Mouse (Mus musculus) lung, embryonic 14.5 days (tissue): ENCODE results near the gene Olfr583. TPM values are rescaled to one million over a fixed set of nuclear protein-coding genes. Genes with fewer than 3 reads are reported as not detected.

Source experiments
- ATAC-seq: fragments of 200-750 bp; cut with Nextera tagmentation; 2 replicates; pipeline ENCODE4 v1.8.0; 2017; ENCODE audit warnings: mild to moderate bottlenecking, moderate TSS enrichment, moderate library complexity; ENCODE audit not compliant: insufficient read depth
- DNase-seq: peaks from one replicate; pipeline ENCODE4 v3.0.0-alpha.2; 2015
- H3K27ac ChIP-seq: fragments of 300-500 bp; sonication (generic); 2 replicates; pipeline ENCODE4 v1.5.1; 2014; ENCODE audit warnings: low read depth, mild to moderate bottlenecking, moderate library complexity
- H3K27me3 ChIP-seq: fragments of 300-500 bp; sonication (generic); 2 replicates; pipeline ENCODE4 v1.6.1; 2014; ENCODE audit warnings: low read length, control low read depth; ENCODE audit not compliant: insufficient read depth
- H3K36me3 ChIP-seq: fragments of 300-500 bp; sonication (generic); 2 replicates; pipeline ENCODE4 v1.6.1; 2014; ENCODE audit warnings: control low read depth; ENCODE audit not compliant: insufficient read depth
- H3K4me1 ChIP-seq: fragments of 300-500 bp; sonication (generic); 2 replicates; pipeline ENCODE4 v1.6.1; 2014; ENCODE audit warnings: antibody characterized with exemption, control low read depth; ENCODE audit not compliant: insufficient read depth
- H3K4me2 ChIP-seq: fragments of 300-500 bp; sonication (generic); 2 replicates; pipeline ENCODE4 v1.6.1; 2014; ENCODE audit warnings: mild to moderate bottlenecking
- H3K4me3 ChIP-seq: fragments of 300-500 bp; sonication (generic); 2 replicates; pipeline ENCODE4 v1.5.1; 2014; ENCODE audit warnings: low read depth, low read length
- H3K9ac ChIP-seq: fragments of 300-500 bp; sonication (generic); 2 replicates; pipeline ENCODE4 v1.6.1; 2014
- H3K9me3 ChIP-seq: fragments of 300-500 bp; sonication (generic); 2 replicates; pipeline ENCODE4 v1.6.1; 2016; ENCODE audit warnings: low read depth, low read length, control low read depth
- CTCF ChIP-seq: IDR thresholded peaks from 2 replicates; pipeline ENCODE4 v1.5.1; 2016; ENCODE audit warnings: antibody characterized with exemption, low read depth
- WGBS: fragments of 180-500 bp; shearing (Covaris S2); extraction: QIAGEN DNeasy Blood & Tissue Kit; methylation state at CpG from one replicate; pipeline ENCODE4 v1.1.7; 2014; 5-methylcytosine and 5-hydroxymethylcytosine counted together
- polyA plus RNA-seq: library from polyadenylated mRNA; unstranded; fragments of >200 nt; fragmentation: Nextera tagmentation; extraction: Ambion mirVana; gene quantifications from 2 replicates; pipeline ENCODE4 v1.2.1, GENCODE M21; 2014

Gene Olfr583
- not detected in 2 replicates for polyA plus RNA-seq

DNA sequence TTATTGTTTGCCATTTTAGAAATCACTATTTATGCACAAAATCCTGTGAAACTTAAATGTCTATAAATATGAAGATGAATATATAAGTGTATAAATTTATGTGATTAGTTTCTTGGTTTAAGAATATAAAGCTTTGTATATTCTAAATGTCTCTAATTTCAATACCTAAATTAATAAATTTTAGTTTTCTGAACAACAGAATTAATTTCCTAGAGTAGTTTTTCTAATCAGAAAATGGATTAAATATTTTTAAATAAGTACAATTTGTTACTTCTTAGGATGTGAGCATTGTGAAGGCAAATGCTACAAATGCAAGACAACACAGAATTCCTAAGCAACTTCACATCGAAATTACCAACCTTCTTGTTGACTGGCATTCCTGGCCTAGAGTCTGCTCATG lies at the start of gene Olfr583:
Gene Olfr583 (plus strand): TSS at position 301 of the 400 bp plus-strand sequence.
- Histone ChIP-seq H3K9ac (no peak within 1 kb of the TSS), H3K9me3 (no peaks in the 10 kb centered on the region), H3K36me3 (no peaks in the 10 kb centered on the region), H3K27ac (no peak within 1 kb of the TSS), H3K4me1 (no peaks in the 10 kb centered on the region), H3K27me3 (no peaks in the 10 kb centered on the region), H3K4me3 (no peak within 1 kb of the TSS), H3K4me2 (no peak within 1 kb of the TSS)
- DNase-seq (no peak), ATAC-seq (no peak)
- WGBS: 86% methylated on average over 1 of the region's 1 CpGs
- no peak for TF ChIP-seq CTCF

GRCm38 (mm10) chr7:103037724-103038123 lies 13.4 kb upstream of the Olfr583 start, which contains the start of gene Olfr582:
Gene Olfr582 (plus strand): TSS chr7:103038024.
- H3K36me3 ChIP-seq: no peaks in the 10 kb centered on the region
- no peak within 1 kb of the TSS for H3K4me2 ChIP-seq
- H3K9ac ChIP-seq: no peak within 1 kb of the TSS
- no peak for TF ChIP-seq CTCF
- no peaks in the 10 kb centered on the region for H3K4me1 ChIP-seq
- no peak within 1 kb of the TSS for H3K27ac ChIP-seq
- no peaks in the 10 kb centered on the region for H3K9me3 ChIP-seq
- H3K4me3 ChIP-seq: no peak within 1 kb of the TSS
- no peaks in the 10 kb centered on the region for H3K27me3 ChIP-seq
- ATAC-seq: no peak
- DNase-seq: no peak

DNA sequence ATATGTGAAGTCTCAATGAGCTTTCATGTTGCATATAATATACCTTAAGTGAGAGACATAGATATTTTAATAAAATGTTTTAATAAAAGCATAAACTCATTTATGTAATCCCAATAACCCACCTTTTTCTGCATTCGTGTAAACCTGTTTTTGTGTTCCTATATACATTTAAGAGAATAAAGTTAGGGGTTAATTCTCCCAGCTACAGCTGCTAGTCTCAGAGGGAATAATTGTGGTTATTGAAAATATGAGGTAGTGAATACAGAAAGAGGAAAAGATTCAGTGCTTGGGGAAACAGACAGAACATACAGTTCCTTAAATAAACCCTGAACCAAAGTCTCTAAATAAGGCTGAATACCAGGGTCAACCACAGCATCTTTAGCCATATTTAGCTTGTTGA lies 30.5 kb downstream of the Olfr583 start, which contains the start of gene Olfr584:
Gene Olfr584 (plus strand): TSS at position 301 of the 400 bp plus-strand sequence.
- no peak within 1 kb of the TSS for H3K9ac ChIP-seq
- no peak within 1 kb of the TSS for H3K27ac ChIP-seq
- H3K4me3 ChIP-seq: no peak within 1 kb of the TSS
- H3K36me3 ChIP-seq: no peaks in the 10 kb centered on the region
- 75% methylated on average over 1 of the region's 1 CpGs for WGBS
- H3K4me2 ChIP-seq: no peak within 1 kb of the TSS
- DNase-seq (no peak), ATAC-seq (no peak)
- H3K4me1 ChIP-seq: no peaks in the 10 kb centered on the region
- TF ChIP-seq CTCF: no peak
- no peaks in the 10 kb centered on the region for H3K27me3 ChIP-seq
- H3K9me3 ChIP-seq: no peaks in the 10 kb centered on the region

DNA sequence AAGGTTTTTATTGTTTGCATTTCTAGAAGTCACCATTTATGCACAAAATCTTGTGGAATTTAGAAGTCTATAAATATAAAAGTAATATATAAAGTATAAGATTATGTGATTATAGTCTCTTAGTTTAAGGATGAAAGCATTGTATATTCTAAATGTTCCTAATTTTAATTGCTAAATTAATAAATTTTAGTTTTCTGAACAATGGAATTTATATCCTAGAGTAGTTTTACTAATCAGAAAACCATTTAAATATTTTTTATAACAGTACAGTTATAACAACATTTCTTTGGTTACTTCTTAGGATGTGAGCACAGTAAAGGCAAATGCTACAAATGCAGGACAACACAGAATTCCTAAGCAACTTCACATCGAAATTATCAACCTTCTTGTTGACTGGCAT lies 46.3 kb downstream of the Olfr583 start, which contains the start of gene Olfr585:
Gene Olfr585 (plus strand): TSS at position 301 of the 400 bp plus-strand sequence.
- Histone ChIP-seq H3K36me3 (no peaks in the 10 kb centered on the region), H3K4me1 (no peaks in the 10 kb centered on the region), H3K4me2 (no peak within 1 kb of the TSS), H3K9ac (no peak within 1 kb of the TSS), H3K27me3 (no peaks in the 10 kb centered on the region), H3K27ac (no peak within 1 kb of the TSS), H3K4me3 (no peak within 1 kb of the TSS), H3K9me3 (no peaks in the 10 kb centered on the region)
- no peak for DNase-seq
- no peak for ATAC-seq
- WGBS: 90% methylated on average over 1 of the region's 1 CpGs
- TF ChIP-seq CTCF: no peak

Other genes starting within 250 kb of the Olfr583 start
- not detected in 2 replicates for gene Olfr564, start 247.8 kb upstream of the Olfr583 start, polyA plus RNA-seq
- gene Olfr566, start 192.5 kb upstream of the Olfr583 start, polyA plus RNA-seq: not detected in 2 replicates
- gene Olfr568, start 174.2 kb upstream of the Olfr583 start, polyA plus RNA-seq: not detected in 2 replicates
- not detected in 2 replicates for gene Olfr569, start 160.4 kb upstream of the Olfr583 start, polyA plus RNA-seq
- not detected in 2 replicates for gene Olfr570, start 156.7 kb upstream of the Olfr583 start, polyA plus RNA-seq
- not detected in 2 replicates for gene Olfr571, start 133.8 kb upstream of the Olfr583 start, polyA plus RNA-seq
- not detected in 2 replicates for gene Olfr572, start 126.9 kb upstream of the Olfr583 start, polyA plus RNA-seq
- not detected in 2 replicates for gene Olfr573-ps1, start 108.7 kb upstream of the Olfr583 start, polyA plus RNA-seq
- gene Olfr574, start 102.8 kb upstream of the Olfr583 start, polyA plus RNA-seq: not detected in 2 replicates
- not detected in 2 replicates for gene Olfr575, start 92.5 kb upstream of the Olfr583 start, polyA plus RNA-seq
- not detected in 2 replicates for gene Olfr576, start 88.6 kb upstream of the Olfr583 start, polyA plus RNA-seq
- not detected in 2 replicates for gene Olfr577, start 75.4 kb upstream of the Olfr583 start, polyA plus RNA-seq
- not detected in 2 replicates for gene Olfr578, start 62.0 kb upstream of the Olfr583 start, polyA plus RNA-seq
- not detected in 2 replicates for gene Olfr582, start 13.3 kb upstream of the Olfr583 start, polyA plus RNA-seq
- gene Olfr584, start 30.6 kb downstream of the Olfr583 start, polyA plus RNA-seq: not detected in 2 replicates
- gene Olfr585, start 46.4 kb downstream of the Olfr583 start, polyA plus RNA-seq: not detected in 2 replicates
- gene Olfr586, start 74.3 kb downstream of the Olfr583 start, polyA plus RNA-seq: not detected in 2 replicates
- not detected in 2 replicates for gene Olfr588-ps1, start 89.6 kb downstream of the Olfr583 start, polyA plus RNA-seq
- gene Olfr589, start 105.1 kb downstream of the Olfr583 start, polyA plus RNA-seq: not detected in 2 replicates
- gene Olfr591, start 127.0 kb downstream of the Olfr583 start, polyA plus RNA-seq: not detected in 2 replicates
- not detected in 2 replicates for gene Olfr592, start 133.5 kb downstream of the Olfr583 start, polyA plus RNA-seq
- gene Olfr593, start 160.6 kb downstream of the Olfr583 start, polyA plus RNA-seq: not detected in 2 replicates
- gene Olfr594, start 165.7 kb downstream of the Olfr583 start, polyA plus RNA-seq: not detected in 2 replicates
- gene Usp17ld, start 201.2 kb downstream of the Olfr583 start, polyA plus RNA-seq: not detected in 2 replicates